Mouse (Mus musculus): Measurements from ENCODE around the gene Tgoln1.
A peak's percentile ranks its signal among the peaks of the same experiment; 100 is the strongest.

Tgoln1 gene

DNA sequence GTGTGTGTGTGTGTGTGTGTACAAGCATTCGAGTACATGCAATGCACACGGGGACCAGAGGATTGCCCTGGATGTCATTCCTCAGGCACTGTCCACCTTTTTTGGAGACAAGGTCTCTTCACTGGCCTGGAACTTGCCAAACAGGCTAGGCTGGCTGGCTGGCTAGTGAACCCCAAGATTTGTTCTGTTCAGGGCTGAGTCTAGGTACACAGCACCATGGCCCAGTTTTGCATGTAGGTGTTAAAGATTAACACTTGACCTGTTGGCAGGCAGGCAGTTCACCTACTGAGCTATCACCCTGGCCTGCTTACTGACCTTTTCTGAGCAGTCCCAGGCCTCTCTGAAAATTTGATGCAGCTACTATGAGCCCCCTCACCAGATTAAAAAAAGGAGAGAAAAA lies 13.6 kb upstream of the Tgoln1 start:
- DNase-seq (ENCODE audit: low spot score in 2 of 2): no peak

DNA sequence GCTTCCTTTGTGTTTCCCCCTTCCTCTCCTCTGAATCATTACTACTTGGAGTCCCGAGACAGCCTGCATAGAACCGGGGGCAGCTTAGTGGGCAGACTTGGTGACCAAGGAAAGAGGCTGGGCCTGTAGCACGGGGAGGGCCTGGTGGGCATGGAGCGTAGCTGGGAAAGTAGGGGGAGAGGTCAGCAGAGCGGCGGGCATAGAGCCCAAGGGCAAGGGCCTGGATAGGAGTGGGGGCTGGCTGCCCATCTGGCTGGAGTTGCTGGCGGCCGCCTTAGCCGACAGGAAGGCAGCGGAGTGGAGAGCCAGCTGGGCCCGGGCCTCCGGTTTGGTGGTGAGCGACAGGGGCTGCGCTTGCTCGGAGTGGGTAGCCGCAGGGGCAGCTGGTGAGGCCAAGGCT lies 10.5 kb upstream of the Tgoln1 start:
- no peak for DNase-seq (ENCODE audit: low spot score in 2 of 2)

DNA sequence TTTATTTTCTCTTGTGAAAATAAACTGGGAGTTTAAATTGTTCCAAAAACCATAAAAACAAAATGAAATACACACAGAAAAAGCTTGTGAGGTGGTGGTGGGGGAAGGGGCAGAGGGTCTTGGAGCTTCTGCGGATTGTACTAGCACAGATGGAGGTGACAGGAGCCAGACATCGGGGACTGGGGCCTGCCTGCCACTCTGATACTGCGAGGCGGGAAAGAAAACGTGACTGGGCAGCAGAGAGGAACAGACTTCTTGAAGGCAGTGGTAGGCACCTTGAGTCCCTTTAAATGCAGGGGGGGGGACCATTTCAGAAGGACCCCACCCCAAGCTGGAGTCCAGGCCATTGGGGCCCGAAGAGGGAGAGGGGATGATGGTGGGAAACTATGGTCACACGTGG lies 9.6 kb upstream of the Tgoln1 start:
- no peak for DNase-seq (ENCODE audit: low spot score in 2 of 2)

DNA sequence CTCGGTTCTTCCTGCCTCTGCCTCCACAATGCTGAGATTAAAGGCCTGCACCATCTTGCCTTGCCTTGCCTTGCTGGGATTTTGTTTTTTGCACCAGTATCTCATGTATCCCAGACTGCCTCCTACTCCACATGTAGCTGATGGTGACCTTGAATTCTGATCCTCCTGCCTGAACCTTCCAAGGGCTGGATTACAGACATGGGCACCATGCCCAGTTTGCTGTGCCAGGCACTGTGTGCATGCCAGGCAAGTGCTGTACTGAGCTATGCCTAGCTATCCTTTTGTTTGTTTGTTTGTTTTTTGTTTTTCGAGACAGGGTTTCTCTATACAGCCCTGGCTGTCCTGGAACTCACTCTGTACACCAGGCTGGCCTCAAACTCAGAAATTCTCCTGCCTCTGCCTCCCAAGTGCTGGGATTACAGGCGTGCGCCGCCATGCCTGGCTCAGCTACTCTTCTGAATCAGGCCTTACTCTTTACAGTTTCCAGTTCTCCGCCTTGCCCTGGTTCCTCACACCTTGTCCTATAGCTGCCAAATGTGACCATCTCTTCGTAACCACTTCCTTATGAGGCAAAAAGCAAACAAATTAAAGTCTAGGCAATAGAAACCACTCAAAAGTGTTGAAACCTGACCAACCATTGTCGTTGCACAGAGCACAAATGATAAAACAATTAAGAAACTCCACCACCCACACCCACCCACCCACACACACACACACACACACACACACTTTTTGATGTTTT lies 7.0 kb upstream of the Tgoln1 start:
- no peak for DNase-seq (ENCODE audit: low spot score in 2 of 2)

DNA sequence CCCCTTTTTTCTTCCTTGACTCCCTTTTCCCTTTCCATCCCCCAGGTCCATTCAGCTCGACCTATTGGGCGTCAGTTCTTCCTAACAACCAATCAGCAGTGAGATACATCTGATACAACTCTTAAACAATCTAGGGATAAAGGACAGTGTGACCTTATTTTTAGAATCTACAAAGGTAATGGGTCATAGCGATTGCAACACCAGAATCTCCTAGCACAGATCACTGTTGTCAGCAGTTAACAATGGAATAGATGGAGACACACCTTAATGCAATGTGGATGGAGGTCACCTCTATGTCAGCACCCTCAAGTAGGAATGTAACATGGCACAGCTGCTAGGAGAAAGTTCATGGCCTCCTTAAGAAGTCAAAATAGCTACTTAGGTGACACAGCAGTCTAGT lies 6.1 kb upstream of the Tgoln1 start:
- DNase-seq (ENCODE audit: low spot score in 2 of 2): no peak

DNA sequence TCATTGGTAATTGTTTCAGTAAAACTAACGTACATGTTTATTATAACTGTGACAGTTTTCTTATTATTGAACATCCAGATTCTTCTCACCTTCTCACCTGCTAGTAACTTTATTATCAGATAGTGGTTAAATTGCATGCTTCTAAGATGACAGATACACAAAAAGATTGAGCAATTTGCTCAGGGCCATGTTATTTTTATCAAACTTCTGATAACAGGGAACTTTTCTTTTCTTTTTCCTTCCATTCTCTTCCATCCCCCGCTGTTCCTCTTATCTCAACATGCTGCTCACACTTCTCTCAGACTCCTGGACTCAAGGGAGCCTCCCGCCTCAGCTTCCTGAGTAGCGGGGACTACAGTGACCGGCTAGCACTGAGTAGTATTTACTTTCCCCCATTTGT lies 4.1 kb upstream of the Tgoln1 start:
- no peak for DNase-seq (ENCODE audit: low spot score in 2 of 2)

DNA sequence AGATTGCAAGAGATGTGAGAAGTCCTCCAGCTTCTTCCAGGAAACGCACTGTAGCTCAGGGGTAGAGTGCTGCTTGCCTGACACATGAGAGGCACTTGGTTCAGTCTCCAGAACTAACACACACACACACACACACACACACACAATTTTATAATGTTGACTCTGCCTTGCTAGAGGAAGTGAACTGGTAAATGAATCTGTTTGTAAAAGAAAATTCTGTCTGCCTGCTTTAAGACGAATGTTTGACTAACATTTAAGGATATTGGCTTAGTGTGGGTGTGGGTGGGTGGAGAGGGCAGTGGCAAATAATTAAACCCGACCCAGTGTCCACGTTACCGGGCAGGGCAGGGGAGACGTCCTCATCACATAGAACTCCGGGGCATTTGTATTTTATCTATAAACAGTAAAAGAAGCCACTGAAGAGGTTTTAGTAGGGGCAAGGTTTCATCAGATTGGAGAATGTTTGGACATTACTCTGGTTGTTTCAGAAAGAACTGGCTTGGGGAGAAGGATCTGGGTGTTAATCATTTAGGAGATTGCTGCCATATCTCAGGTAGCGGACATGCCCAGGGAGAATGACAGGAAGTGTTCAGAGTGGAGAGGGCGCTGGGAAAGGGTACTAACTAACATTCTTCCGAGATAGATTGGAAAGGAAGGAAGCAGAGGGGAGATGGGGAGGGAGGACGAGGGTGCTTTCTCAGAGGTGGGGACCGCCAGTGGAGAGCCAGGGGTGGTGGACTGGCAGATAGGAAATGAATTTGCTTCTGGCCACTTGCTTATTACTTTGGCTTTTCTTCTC lies 3.1 kb upstream of the Tgoln1 start:
- DNase-seq (ENCODE audit: low spot score in 2 of 2): no peak

DNA sequence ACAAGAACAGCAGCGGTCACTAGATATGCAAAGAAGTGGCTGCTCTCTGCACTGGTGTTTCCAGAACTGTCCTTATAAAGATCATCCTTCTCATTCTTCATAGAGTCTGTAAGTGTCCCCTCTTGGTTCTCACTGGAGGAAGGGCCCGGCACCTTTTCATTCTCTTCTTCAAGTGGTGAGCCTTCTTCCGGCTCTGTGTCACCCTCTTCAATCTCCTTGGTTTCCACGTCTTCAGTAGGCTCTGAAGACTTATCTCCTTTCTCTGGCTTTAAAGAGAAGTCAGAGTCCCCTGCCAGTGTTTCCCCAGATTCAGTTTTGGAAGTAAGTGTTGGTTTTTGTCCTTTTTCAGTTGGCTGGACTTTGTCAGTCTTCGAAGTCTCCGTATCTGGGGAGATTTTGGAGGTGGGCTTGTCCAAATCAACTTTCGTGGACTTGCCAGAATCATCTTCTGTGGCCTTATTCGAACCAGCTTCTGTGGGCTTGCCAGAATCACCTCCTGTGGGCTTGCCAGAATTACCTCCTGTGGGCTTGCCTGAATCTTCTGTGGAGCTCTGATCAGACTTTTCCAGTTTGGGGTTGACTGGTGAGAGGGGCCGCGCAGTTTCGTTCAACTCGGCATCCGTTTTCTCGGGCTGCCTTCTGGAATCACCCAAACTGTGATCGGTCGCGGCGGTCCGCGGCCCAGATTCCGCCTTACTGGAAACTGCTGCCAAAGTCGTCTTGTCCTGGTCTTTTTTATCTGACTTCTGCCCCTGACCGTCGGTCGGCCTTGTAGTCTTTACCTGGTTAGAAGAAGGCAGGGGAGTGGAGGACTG lies 1.0 kb downstream of the Tgoln1 start:
- DNase-seq (ENCODE audit: low spot score in 2 of 2): no peak

DNA sequence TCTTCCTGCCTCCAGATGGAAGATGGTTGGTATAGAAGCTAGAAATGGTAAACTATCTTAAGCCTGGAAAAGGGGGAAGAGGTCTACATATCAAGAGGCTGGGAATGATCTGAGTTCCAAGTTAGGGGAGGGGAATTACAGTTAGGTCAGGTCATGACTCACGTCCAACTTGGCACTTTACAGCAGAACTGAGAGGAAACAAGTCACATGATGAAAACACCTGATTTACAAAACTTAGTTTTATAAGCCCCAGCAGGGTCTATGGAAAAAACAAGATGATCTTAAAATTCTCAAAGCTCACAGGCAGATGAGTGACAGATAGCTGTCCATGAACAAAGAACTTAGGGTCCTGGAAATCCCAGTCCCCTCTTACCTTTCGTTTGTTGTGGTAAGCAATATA lies 1.6 kb downstream of the Tgoln1 start:
- DNase-seq (ENCODE audit: low spot score in 2 of 2): no peak

DNA sequence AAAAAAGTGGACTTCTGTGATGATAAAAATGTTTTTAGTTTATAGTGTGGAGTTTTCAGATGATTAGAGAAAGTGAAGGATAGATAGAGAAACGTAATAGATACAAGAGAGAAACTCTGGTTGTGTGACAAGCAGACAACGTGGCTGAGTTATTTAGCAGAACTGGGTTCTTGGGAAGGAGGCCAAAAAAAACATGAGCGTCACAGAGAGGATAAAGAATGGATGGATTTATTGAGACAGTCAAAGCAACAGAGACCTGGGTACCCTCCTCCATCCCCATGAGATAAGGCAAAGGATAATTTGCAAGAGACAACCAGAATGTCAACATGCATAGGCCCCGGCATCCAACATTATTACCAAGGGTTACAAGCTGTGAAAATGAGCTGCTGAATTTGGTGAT lies 6.5 kb downstream of the Tgoln1 start:
- DNase-seq (ENCODE audit: low spot score in 2 of 2): no peak

DNA sequence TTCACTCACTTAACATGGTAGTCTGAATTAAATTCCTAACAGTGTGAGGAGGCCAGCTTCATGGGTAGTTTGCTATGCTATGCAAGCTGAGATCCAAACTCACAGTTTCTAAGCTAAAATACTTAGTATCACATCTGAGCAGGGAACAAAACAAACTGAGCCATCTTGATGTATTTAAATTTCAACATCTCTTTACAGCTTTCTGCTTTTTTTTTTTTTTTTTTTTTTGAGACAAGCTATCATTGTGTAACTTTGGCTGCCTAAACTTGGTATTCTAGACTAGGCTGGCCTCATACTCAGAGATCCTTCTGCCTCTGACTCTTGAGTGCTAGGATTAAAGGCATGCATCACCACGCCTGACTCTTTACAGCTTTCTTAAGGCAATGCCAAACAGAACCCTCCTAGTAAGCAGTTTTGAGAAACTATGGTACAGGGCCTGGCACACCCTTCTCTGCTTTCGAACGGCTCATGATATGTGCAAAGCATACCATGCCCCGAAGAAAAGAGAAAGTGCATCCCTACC lies 8.1 kb downstream of the Tgoln1 start:
- DNase-seq (ENCODE audit: low spot score in 2 of 2): no peak

DNA sequence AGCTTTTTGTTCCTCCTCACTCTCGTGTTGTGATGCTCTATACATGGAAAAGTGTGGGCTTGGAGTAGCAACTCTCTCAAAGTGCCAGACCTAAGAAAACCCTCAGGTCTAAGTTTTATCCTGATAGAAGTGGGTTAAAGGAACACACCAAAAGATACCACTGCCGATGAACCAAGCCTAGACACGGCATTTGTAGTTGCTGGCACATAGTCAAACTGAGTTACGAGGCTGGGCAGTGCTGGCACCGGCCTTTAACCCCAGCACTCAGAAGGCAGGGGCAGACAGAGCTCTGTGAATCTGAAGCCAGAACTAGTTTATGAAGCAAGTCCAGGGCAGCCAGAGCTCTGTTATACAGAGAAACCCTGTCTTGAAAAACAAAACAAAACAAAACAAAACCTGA lies 9.1 kb downstream of the Tgoln1 start:
- DNase-seq (ENCODE audit: low spot score in 2 of 2): no peak

DNA sequence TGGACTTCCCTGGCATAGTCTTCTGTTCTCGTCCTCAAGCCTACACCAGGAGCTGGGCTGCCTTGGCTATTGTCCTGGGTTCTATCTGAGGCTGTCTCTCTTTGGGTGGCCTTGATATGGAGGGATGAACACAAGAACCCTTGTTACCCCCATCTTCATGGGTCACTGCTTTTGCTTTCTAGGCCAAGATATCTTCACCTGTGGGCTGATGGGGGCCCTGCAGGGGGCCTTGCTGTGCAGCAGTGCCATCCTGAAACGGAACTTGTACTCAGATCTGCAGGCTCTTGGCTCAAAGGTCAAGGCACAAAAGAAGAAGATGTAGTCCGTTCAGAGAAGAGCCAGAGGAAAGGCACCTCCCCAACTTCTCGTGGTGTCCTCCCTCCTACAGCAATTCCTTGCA lies 9.7 kb downstream of the Tgoln1 start:
- no peak for DNase-seq (ENCODE audit: low spot score in 2 of 2)

DNA sequence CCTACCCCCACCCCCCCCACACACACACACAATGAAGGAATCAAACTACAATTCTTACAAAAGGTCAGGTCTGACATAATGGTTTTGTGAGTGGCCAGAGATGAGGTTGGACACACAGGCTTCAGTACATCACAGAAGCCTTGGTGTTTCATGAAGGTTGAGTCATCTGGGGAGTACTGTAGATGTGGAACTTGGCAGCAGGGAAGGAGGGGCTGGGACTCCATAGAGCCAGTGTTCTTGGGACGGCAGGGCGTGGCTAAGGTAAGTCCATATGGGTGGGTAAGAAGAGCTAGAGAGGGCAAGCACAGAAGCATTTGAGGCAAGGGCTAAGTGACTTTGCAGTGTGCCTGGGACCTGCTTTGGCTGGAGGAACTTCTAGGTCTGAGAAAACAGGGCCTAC lies 12.7 kb downstream of the Tgoln1 start:
- no peak for DNase-seq (ENCODE audit: low spot score in 2 of 2)

DNA sequence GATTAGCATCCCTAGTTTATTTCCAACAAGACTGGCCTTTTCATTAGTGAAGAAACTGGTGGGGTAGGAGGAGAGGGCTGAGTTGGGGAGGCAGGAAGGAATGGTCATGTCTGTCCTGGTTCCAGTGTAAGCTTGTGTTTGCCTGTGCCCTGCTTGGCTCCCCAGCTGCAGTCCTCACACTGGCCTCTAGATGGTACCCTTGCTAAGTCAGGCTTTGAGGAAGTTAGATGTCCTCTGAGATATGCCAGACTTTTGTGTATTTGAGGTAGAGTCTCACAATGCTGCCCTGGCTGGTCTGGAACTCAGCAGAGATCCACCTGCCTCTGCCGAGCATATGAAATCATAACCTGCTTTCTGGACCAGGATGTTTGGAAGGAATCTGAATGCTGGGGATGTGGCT lies 15.1 kb downstream of the Tgoln1 start:
- peak; percentile 89 to 90 for DNase-seq (ENCODE audit: low spot score in 2 of 2)

DNA sequence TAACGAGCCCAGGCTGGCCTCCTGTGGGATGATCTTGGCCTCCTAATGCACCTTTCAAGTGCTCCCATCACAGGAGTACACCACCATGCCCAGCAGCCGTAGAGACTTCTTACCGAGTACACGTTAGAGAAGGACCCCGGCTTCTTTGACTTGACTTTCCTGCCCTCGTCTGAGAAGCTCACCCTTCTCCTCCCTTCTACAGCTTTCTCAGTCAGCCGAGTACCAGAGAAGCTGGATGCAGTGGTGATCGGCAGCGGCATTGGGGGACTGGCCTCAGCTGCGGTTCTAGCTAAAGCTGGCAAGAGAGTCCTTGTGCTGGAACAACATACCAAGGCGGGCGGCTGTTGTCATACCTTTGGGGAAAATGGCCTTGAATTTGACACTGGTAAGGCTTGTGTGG lies 16.0 kb downstream of the Tgoln1 start:
- DNase-seq (ENCODE audit: low spot score in 2 of 2): no peak

DNA sequence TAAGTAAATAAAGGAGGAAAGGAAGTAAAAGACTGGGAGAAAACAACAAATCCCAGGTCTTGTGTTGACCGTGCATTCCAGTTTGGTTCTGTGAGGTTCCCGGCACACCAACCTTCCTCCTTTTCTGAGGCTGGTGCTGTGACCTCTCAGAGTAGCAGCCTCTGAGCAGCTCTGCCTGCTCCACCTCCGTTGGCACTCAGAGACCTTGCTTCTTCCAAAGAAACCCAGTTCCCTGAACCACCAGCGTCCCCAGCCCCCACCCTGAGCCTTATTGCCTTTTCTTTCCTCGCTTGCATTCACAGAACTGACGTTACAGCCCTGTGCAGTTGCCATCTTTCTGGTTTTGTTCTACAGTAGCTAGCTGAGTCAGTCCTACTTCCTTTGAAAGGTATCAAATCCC lies 16.6 kb downstream of the Tgoln1 start:
- no peak for DNase-seq (ENCODE audit: low spot score in 2 of 2)

DNA sequence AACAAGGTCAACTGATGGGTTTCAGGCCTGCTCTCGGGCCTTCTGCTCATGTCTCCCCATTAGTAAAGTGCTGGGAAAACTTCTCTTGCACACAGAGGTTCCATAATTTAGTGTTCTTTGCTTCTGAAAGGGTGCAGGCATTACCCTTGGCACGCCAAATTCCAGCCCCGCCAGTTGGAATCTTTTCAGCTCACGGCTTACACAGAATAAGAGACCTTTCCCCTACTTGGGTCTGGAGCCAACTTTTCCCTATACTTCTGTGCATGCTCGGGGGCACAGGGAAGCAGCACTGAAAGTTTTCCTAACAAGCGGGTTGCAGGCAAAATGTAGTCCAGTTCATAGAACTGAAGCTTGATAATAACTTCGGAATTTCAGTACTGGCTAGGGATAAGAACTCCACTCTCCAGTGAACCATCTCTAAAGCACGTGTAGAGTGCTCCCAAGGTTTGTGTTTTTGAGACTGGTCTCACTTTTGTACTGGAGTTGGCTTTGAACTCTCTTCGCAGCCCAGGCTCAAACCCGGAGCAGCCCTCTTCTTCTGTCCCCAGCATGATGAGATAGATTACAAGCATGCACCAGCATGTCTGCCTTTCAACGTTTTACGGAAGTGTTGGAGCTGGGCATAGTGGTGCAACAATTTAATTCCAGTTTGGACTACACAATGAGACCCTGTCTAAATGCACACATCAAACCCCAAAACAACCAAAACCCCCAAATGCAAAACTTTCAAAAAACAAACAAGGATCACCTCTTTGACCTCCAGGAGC lies 17.8 kb downstream of the Tgoln1 start:
- DNase-seq (ENCODE audit: low spot score in 2 of 2): no peak

DNA sequence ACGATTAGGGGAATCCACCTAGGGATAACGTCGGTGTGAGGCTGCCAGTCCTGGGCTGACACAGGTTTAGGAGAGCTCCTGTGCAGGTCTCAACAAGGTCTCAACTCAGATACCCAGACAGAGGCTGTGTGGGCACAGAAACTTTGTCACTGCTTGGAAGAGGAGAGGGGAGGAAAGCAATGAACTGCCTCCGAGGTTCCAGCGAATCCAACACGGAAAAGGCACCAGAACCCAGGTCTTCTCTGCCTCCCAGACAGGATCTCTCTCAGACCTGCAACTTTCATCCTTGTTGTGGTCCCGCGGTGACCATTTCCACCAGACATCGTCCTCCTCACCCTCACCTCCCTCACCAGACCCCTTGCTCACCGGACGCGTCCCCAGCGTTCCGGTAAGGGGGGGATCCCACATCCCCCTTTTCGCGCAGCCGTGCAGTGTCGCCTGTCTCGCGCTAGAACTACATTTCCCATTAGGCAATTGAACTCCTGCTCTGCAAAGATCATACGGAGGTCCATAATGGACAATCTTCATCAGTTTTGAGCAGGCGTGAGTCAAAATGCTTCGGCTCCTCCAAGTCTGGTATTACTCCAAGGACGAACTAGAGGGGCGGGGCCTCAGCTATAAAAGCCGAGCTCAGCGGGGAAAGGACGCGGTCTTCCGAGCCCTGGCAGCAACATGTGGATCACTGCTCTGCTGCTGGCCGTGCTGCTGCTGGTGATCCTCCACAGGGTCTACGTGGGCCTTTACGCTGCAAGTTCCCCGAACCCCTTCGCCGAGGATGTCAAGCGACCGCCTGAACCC lies 18.6 kb downstream of the Tgoln1 start, which contains the start of the genes Elmod3 and Retsat:
Elmod3 (minus strand) TSS at position 458 of the 798 bp plus-strand sequence.
Retsat (plus strand) TSS at position 520 of the 798 bp plus-strand sequence.
- peak; percentile 89 to 91 for DNase-seq (ENCODE audit: low spot score in 2 of 2)

DNA sequence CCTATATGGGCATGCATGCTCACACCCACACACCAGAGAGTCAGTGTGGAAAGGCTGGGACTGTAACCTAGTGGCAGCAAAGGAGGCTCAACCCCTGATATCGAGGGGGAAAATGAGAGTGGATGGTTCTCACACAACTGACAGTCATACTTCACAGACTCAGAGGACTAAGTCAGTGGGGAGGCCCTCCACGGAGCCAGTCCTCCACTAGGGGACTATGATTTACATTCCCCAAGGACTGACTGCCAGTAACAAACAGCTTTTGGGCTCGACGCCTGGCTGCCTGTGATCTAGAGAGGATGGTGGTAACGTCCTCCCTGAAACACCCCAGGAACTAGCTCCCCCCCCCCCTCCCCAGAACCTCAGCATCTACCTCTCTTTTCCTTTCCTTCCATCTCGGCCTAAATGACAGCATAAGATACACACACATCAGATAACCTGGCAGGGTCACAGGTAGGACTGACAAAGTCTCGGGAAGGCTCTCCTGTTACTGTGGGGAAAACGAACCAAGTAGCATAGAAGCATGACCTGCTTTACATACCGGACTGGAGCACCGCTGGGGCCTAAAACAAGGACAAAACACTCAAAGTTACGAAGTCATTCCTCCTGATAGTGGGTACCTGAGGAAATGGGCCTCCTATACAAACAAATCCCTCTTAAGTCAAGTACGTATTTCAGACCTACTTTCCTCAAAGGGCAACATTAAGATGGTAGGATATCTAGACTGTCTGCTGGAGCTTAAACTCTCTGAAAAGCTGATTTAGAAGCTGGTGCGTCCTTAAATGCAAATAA lies 19.5 kb downstream of the Tgoln1 start:
- peak in 1 of 2 experiments; percentile 18 for DNase-seq (ENCODE audit: low spot score in 2 of 2)

Data from right cerebral cortex, adult 2 months (tissue).